8 mouse cellular contexts compared by ENCODE assay signal in the genomic region with DNA sequence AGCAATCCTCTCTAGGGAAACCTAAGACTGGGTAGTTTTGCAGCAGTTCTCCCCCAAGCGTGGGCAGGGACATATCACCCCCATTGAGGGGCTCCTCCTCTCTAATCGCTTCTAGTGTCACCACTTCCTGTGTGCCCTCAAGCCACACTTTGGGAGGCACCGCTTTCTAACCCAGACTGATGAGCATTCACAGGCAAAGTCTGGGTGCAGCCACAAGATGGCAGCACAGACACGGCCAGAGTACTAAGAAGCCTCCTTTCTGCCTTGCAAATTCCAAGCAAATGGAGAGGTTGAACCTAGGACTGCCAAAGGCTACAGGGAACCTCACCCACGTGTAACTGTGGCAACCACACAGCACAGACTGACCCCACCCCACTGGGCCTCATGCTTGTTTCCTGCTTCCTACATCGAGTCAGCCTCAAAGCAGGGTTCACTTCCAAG. TPM values are rescaled to one million over a fixed set of nuclear protein-coding genes. Genes with fewer than 3 reads are reported as not detected.
DNase-seq lines count a peak whose midpoint lies in the region; ATAC-seq and TF ChIP-seq lines count a peak whose summit lies in the region.

No protein-coding gene starts in this region.

- DNase-seq in ES-CJ7 (ENCODE audit: low read depth, low spot score): peak; percentile 96
- peak; percentile 84 for DNase-seq in c-Kit-positive CD71-positive TER-119-positive erythroid progenitor cells, embryonic 14.5 days (ENCODE audit: low spot score)
- peak; percentile 76 for DNase-seq in heart, postnatal 25 days (ENCODE audit: low spot score)
- peak; percentile 72 to 90 for DNase-seq in layer of hippocampus, adult 18-20 months (ENCODE audit: low spot score in 2 of 2)
- DNase-seq in lung, embryonic 14.5 days: peak; percentile 95
- DNase-seq in thymus, adult 2 months: peak; percentile 82

- no peak overlapping the region for H3K27ac ChIP-seq in forebrain, embryonic 13.5 days
- H3K27ac ChIP-seq in lung, embryonic 14.5 days (ENCODE audit: low read depth): no peak overlapping the region
- H3K27ac ChIP-seq in thymus, adult 2 months (ENCODE audit: control insufficient read depth, insufficient read depth, low read length): no peak overlapping the region

- intact Hi-C loops in heart, postnatal 25 days (cut with DNase I): loop anchor here (1.0 to 5.0 kb wide), 4 partner anchors 35 to 134 kb away; a partner anchor contains a TSS

- no peak overlapping the region for H3K9ac ChIP-seq in forebrain, embryonic 13.5 days
- no peak overlapping the region for H3K9ac ChIP-seq in lung, embryonic 14.5 days

- no peaks in the 10 kb centered on the region for H3K9me3 ChIP-seq in forebrain, embryonic 13.5 days (replicated peaks)
- H3K9me3 ChIP-seq in lung, embryonic 14.5 days (ENCODE audit: low read depth, low read length): no peaks in the 10 kb centered on the region

- H3K4me3 ChIP-seq in forebrain, embryonic 13.5 days: no peak overlapping the region
- H3K4me3 ChIP-seq in lung, embryonic 14.5 days (ENCODE audit: low read depth, low read length): no peak overlapping the region
- H3K4me3 ChIP-seq in thymus, adult 2 months (ENCODE audit: control insufficient read depth, insufficient read depth, low read length): no peak overlapping the region

- H3K4me2 ChIP-seq in forebrain, embryonic 13.5 days: peak overlapping the region; percentile 33; the same call in 1 of the 2 replicates
- peak overlapping the region; percentile 63 for H3K4me2 ChIP-seq in lung, embryonic 14.5 days

- TF ChIP-seq CTCF in lung, embryonic 14.5 days (IDR thresholded peaks at IDR 0.05; ENCODE audit: low read depth): peak; percentile 98
- peak; percentile 84 for TF ChIP-seq CTCF in thymus, adult 2 months (IDR thresholded peaks at IDR 0.05; ENCODE audit: borderline replicate concordance, control insufficient read depth, extremely low read depth, insufficient read depth, low read length, poor library complexity)

- 5% methylated on average over 6 of the region's 6 CpGs for WGBS in forebrain, embryonic 13.5 days
- WGBS in lung, embryonic 14.5 days: 1% methylated on average over 6 of the region's 6 CpGs
- 2% methylated on average over 6 of the region's 6 CpGs for WGBS in thymus, adult 2 months

- H3K27me3 ChIP-seq in forebrain, embryonic 13.5 days: peaks cover 32% of the 10 kb centered on the region
- peaks cover 17% of the 10 kb centered on the region for H3K27me3 ChIP-seq in lung, embryonic 14.5 days (ENCODE audit: insufficient read depth, low read length)
- no peaks in the 10 kb centered on the region for H3K27me3 ChIP-seq in thymus, adult 2 months (ENCODE audit: control insufficient read depth, insufficient read depth, low read length)

- no peak for TF ChIP-seq POLR2A in thymus, adult 2 months (IDR thresholded peaks at IDR 0.05; ENCODE audit: control insufficient read depth, extremely low read depth, insufficient read depth, low read length, poor library complexity)

- ATAC-seq in forebrain, embryonic 13.5 days: peak; percentile 81
- ATAC-seq in lung, embryonic 14.5 days (ENCODE audit: insufficient read depth): peak; percentile 68; the same call in 1 of the 2 replicates
- ATAC-seq in neutrophil, adult 5-6 weeks (ENCODE audit: extremely low read depth, insufficient number of reproducible peaks, low FRiP score, poor library complexity, severe bottlenecking): peak; percentile 49

- peaks cover 6% of the 10 kb centered on the region; the same call in 1 of the 2 replicates for H3K4me1 ChIP-seq in forebrain, embryonic 13.5 days
- H3K4me1 ChIP-seq in lung, embryonic 14.5 days (ENCODE audit: insufficient read depth): peaks cover 8% of the 10 kb centered on the region
- H3K4me1 ChIP-seq in thymus, adult 2 months (replicated peaks; ENCODE audit: control insufficient read depth, insufficient read depth, low read length): peaks cover 35% of the 10 kb centered on the region

- peaks cover 6% of the 10 kb centered on the region; the same call in 1 of the 2 replicates for H3K36me3 ChIP-seq in forebrain, embryonic 13.5 days (ENCODE audit: poor library complexity, severe bottlenecking)
- H3K36me3 ChIP-seq in lung, embryonic 14.5 days (ENCODE audit: insufficient read depth): peaks cover 10% of the 10 kb centered on the region; the same call in 1 of the 2 replicates
- H3K36me3 ChIP-seq in thymus, adult 2 months (ENCODE audit: control insufficient read depth, insufficient read depth, low read length): no peaks in the 10 kb centered on the region

RNA-seq across cellular contexts. Expression of a gene that starts 3.3 kb away (rescaled TPM):
- 0.66 and 0.78 TPM in 2 replicates for polyA plus RNA-seq in forebrain, embryonic 13.5 days (2015; fragmentation: Nextera tagmentation; extraction: Ambion mirVana)
- total RNA-seq in heart, postnatal 25 days (2021): 1 to 10 TPM; 4.1 to 4.2 TPM
- 1 to 10 TPM; 1.9 to 2.3 TPM for total RNA-seq in layer of hippocampus, adult 18-20 months (2021)
- 7.5 and 8.2 TPM in 2 replicates for polyA plus RNA-seq in lung, embryonic 14.5 days (2014; fragmentation: Nextera tagmentation; extraction: Ambion mirVana)
- 50.0 and 56.1 TPM in 2 replicates for total RNA-seq in neutrophil, adult 5-6 weeks (2017)
- 90.6 and 94.7 TPM in 2 replicates for polyA plus RNA-seq in thymus, adult 2 months (2012; rRNA removed)

RNA-seq across cellular contexts. Expression of a gene that starts 12.8 kb away (rescaled TPM):
- 29.2 and 30.8 TPM in 2 replicates for polyA plus RNA-seq in forebrain, embryonic 13.5 days (2015; fragmentation: Nextera tagmentation; extraction: Ambion mirVana)
- 10 to 100 TPM in 1 of 2 experiments, 1 to 10 TPM in 1; 7.2 to 11.5 TPM for total RNA-seq in heart, postnatal 25 days (2021)
- total RNA-seq in layer of hippocampus, adult 18-20 months (2021): 10 to 100 TPM; 19.5 to 21.0 TPM
- 13.7 and 14.9 TPM in 2 replicates for polyA plus RNA-seq in lung, embryonic 14.5 days (2014; fragmentation: Nextera tagmentation; extraction: Ambion mirVana)
- total RNA-seq in neutrophil, adult 5-6 weeks (2017): 1.7 and 3.6 TPM in 2 replicates
- 13.7 and 16.9 TPM in 2 replicates for polyA plus RNA-seq in thymus, adult 2 months (2012; rRNA removed)

RNA-seq across cellular contexts. Expression of a gene that starts 17.9 kb away (rescaled TPM):
- 95.4 and 104 TPM in 2 replicates for polyA plus RNA-seq in forebrain, embryonic 13.5 days (2015; fragmentation: Nextera tagmentation; extraction: Ambion mirVana)
- 10 to 100 TPM; 36.1 to 40.6 TPM for total RNA-seq in heart, postnatal 25 days (2021)
- 10 to 100 TPM; 56.7 to 60.0 TPM for total RNA-seq in layer of hippocampus, adult 18-20 months (2021)
- polyA plus RNA-seq in lung, embryonic 14.5 days (2014; fragmentation: Nextera tagmentation; extraction: Ambion mirVana): 96.6 and 108 TPM in 2 replicates
- total RNA-seq in neutrophil, adult 5-6 weeks (2017): 95.0 and 104 TPM in 2 replicates
- polyA plus RNA-seq in thymus, adult 2 months (2012; rRNA removed): 105 and 115 TPM in 2 replicates

RNA-seq across cellular contexts. Expression of a gene that starts 21.1 kb away (rescaled TPM):
- polyA plus RNA-seq in forebrain, embryonic 13.5 days (2015; fragmentation: Nextera tagmentation; extraction: Ambion mirVana): not detected in 2 replicates
- not detected for total RNA-seq in heart, postnatal 25 days (2021)
- under 1 TPM; 0.18 to 0.25 TPM for total RNA-seq in layer of hippocampus, adult 18-20 months (2021)
- polyA plus RNA-seq in lung, embryonic 14.5 days (2014; fragmentation: Nextera tagmentation; extraction: Ambion mirVana): not detected in 2 replicates
- total RNA-seq in neutrophil, adult 5-6 weeks (2017): not detected in 2 replicates
- polyA plus RNA-seq in thymus, adult 2 months (2012; rRNA removed): 0.12 TPM in 1 of 2 replicates, not detected in the other

RNA-seq across cellular contexts. Expression of a gene that starts 25.2 kb away (rescaled TPM):
- 0.21 TPM in 1 of 2 replicates, not detected in the other for polyA plus RNA-seq in forebrain, embryonic 13.5 days (2015; fragmentation: Nextera tagmentation; extraction: Ambion mirVana)
- total RNA-seq in heart, postnatal 25 days (2021): not detected
- total RNA-seq in layer of hippocampus, adult 18-20 months (2021): under 1 TPM in 1 of 2 experiments, not detected in 1; 0.69 TPM
- polyA plus RNA-seq in lung, embryonic 14.5 days (2014; fragmentation: Nextera tagmentation; extraction: Ambion mirVana): 0.47 TPM in 1 of 2 replicates, not detected in the other
- not detected in 2 replicates for total RNA-seq in neutrophil, adult 5-6 weeks (2017)
- 0.11 and 0.12 TPM in 2 replicates for polyA plus RNA-seq in thymus, adult 2 months (2012; rRNA removed)
